Mouse (Mus musculus): ENCODE measurements around the gene Hnrnpll.

DNA sequence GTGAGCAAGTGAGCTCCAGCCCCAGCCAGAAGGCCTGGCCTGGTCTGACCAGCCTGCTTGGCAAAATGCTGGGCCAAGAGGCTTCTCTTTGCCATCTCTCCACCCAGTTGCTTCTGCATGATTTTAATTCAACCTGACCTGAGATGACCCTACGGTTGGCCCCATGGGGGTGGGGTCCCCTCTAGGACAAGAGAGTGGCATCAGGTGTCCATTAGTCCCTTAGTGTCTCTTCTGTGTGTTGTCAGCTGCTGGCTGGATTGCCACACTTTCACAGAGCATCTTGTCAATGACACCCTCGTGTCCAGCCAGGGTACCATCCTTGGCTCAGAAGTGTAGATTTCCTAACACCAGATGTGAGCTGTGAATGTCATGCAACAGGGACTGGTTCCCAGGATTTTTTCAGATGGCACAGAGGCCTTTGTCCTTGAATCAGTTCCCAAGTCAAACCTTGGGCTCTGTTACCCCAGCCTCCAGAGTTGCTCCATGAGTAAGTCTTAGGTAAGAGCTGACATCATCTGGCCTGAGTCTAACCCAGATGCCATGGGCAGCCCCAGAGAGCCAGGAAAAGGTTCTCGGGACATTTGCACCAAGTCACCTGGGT lies 66.9 kb downstream of the Hnrnpll start:
- TF ChIP-seq CTCF (IDR thresholded peaks at IDR 0.05; ENCODE audit: low read depth) (no peak), EP300 (IDR thresholded peaks at IDR 0.05; ENCODE audit: low read depth) (no peak)
